Mouse (Mus musculus) ES-Bruce4 (cell line): ENCODE data around the gene Psmd12. TPM values are rescaled to one million over a fixed set of nuclear protein-coding genes. Genes with fewer than 3 reads are reported as not detected.

Experiments
- H3K27ac ChIP-seq: 2 replicates; pipeline ENCODE4 v1.5.1; 2012; ENCODE audit warnings: low read length, inconsistent platforms; ENCODE audit not compliant: insufficient read depth
- H3K27me3 ChIP-seq: 2 replicates; pipeline ENCODE4 v1.6.1; 2012; ENCODE audit warnings: mild to moderate bottlenecking, low read length, inconsistent platforms; ENCODE audit not compliant: control insufficient read depth, poor library complexity, insufficient read depth, severe bottlenecking
- H3K36me3 ChIP-seq: 2 replicates; pipeline ENCODE4 v1.6.1; 2012; ENCODE audit warnings: inconsistent platforms, mild to moderate bottlenecking, low read length, moderate library complexity; ENCODE audit not compliant: control insufficient read depth, poor library complexity, insufficient read depth, severe bottlenecking
- H3K4me1 ChIP-seq: one replicate; pipeline ENCODE4 v1.8.1; 2011; ENCODE audit warnings: low read length; ENCODE audit not compliant: control insufficient read depth, insufficient read depth
- H3K4me3 ChIP-seq: 2 replicates; pipeline ENCODE4 v1.5.1; 2011; ENCODE audit warnings: low read depth, mild to moderate bottlenecking, low read length
- H3K9ac ChIP-seq: 2 replicates; pipeline ENCODE4 v1.6.1; 2012; ENCODE audit warnings: low read depth, mild to moderate bottlenecking, inconsistent platforms; ENCODE audit not compliant: poor library complexity, severe bottlenecking
- H3K9me3 ChIP-seq: replicated peaks from 2 replicates; pipeline ENCODE4 v1.6.1; 2012; ENCODE audit warnings: mild to moderate bottlenecking, low read length, inconsistent platforms; ENCODE audit not compliant: control insufficient read depth, poor library complexity, insufficient read depth, severe bottlenecking
- CTCF ChIP-seq: IDR thresholded peaks from one replicate; pipeline ENCODE4 v1.8.1; 2011; ENCODE audit warnings: low read depth, low read length
- EP300 ChIP-seq: IDR thresholded peaks from 2 replicates; pipeline ENCODE4 v1.6.1; 2011; ENCODE audit warnings: low read depth, low read length; ENCODE audit not compliant: insufficient read depth
- POLR2A ChIP-seq: IDR thresholded peaks from one replicate; pipeline ENCODE4 v1.8.1; 2011; ENCODE audit warnings: low read length; ENCODE audit not compliant: insufficient read depth
- polyA plus RNA-seq: library from polyadenylated mRNA; stranded (reverse); fragments of >200 nt; gene quantifications from 2 replicates; pipeline ENCODE4 v1.2.4, GENCODE M21; 2011; ENCODE audit warnings: low read depth; ENCODE audit not compliant: missing spikeins, insufficient read depth, insufficient read length

The Psmd12 gene
- polyA plus RNA-seq, 1 experiment, result 167 TPM

DNA sequence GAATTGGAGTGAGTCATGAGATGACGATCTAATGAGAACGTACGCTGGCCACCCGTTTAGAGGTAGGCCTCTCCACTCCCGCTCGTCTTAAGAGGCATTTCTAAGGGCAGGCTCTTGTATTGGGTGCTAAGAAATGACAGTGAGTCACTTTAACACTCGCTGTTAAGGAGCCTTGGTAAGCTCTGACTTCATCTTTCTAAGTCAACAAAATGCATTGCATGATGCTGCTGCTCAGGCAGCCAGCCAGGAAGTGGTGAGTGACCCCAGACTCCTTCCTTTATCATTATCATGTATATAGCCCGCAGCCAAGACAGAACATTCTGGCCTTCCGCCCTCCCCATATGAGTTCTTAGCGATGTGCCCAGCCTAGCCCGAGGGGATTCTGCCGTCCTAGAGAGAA, 21.0 kb upstream of the Psmd12 start:
- Histone ChIP-seq H3K4me3 (no peak overlapping the region), H3K4me1 (peaks cover 4% of the 10 kb centered on the region), H3K9me3 (no peaks in the 10 kb centered on the region), H3K9ac (no peak overlapping the region), H3K27me3 (no peaks in the 10 kb centered on the region), H3K36me3 (no peaks in the 10 kb centered on the region), H3K27ac (peak overlapping the region; percentile 33)
- TF ChIP-seq EP300 (no peak), CTCF (no peak), POLR2A (no peak)

DNA sequence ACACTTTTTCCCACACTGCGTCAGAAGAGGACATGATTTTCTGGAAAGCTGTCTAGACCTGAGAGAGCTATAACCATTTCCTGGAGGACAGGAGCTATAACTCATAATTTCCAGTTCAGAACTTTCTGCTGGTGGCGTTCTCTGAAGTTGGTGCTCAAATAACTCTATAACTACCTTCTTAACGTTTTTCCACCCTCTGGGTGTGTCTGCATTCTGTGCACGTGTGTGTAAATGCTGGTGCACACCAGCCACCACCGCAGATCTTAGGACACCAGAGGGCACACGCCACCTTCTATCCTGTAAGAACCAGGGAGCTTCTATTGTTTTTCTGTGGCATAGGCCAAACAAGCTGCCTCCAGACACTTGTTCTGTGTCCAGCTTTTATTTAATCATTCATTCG, 20.3 kb upstream of the Psmd12 start:
- Histone ChIP-seq H3K4me3 (no peak overlapping the region), H3K27me3 (no peaks in the 10 kb centered on the region), H3K9me3 (no peaks in the 10 kb centered on the region), H3K9ac (no peak overlapping the region), H3K4me1 (peaks cover 3% of the 10 kb centered on the region), H3K27ac (0 out of 2 replicates have a peak overlapping the region, but pooled peaks have one; percentile 26), H3K36me3 (no peaks in the 10 kb centered on the region)
- TF ChIP-seq CTCF (no peak), POLR2A (no peak), EP300 (no peak)

DNA sequence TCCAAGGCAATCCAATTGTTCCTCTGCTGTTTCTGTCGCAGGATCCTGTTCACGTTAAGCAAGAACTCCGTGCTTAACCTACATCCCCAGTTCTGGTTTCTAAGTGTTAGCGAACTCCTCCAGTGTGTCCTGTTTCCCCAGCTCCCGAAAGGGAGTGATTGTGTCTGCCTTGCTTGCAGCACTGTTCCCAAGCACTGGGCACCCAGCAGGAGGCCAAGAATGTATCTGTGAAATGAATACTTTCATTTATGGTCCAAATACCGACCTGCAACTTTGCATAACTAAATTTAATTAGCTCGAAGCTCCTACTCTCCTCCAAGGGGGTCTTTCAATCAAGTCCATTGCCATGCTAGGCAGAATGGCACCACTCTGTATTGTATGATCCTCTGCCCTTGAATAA, 19.5 kb upstream of the Psmd12 start:
- Histone ChIP-seq H3K27ac (no peak overlapping the region), H3K9me3 (no peaks in the 10 kb centered on the region), H3K9ac (no peak overlapping the region), H3K4me1 (peaks cover 3% of the 10 kb centered on the region), H3K27me3 (no peaks in the 10 kb centered on the region), H3K4me3 (no peak overlapping the region), H3K36me3 (no peaks in the 10 kb centered on the region)
- TF ChIP-seq POLR2A (no peak), CTCF (no peak), EP300 (no peak)

DNA sequence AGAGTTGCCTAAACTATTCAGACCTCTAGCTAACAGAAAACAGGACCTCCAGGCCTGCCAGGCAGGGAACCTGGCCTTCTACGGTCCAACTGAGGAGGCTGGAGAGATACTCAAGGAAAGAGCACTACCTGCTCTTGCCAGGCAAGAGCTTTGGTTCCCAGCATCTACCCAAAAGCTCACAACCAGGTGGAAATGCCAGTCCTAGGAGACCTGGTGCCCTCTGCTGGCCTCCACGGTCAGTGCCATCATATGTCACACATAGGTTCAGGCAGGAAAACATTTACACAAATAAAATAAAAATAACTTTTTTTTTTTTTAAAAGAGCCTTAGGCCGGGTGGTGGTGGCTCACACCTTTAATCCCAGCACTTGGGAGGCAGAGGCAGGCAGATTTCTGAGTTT, 16.8 kb upstream of the Psmd12 start:
- Histone ChIP-seq H3K9me3 (no peaks in the 10 kb centered on the region), H3K4me1 (peaks cover 3% of the 10 kb centered on the region), H3K4me3 (no peak overlapping the region), H3K9ac (no peak overlapping the region), H3K27me3 (no peaks in the 10 kb centered on the region), H3K36me3 (no peaks in the 10 kb centered on the region), H3K27ac (no peak overlapping the region)
- TF ChIP-seq POLR2A (no peak), CTCF (peak; percentile 73), EP300 (no peak)

DNA sequence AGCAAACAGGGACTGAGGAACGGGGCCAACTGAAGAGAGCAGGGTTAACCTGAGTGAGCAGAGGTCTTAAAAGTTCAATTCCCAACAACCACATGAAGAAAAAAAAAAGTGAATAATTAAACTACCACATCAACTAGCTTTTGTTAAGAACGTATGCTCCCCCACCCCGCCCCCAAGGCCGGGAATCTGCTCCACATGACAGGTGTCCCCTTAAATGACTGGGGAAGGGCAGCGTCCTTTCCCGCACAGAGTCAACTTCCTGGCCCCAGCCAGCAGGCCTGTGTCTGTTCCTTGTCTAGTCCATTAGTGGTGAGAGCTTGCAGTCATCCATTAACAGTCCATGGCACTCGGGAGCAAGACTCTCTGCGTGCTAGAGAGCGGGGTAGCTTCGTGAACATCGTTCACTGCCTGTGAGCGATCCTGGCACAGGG, 16.0 kb upstream of the Psmd12 start:
- H3K27me3 ChIP-seq, result no peaks in the 10 kb centered on the region
- peak overlapping the region; percentile 4; the same call in 1 of the 2 replicates for H3K27ac ChIP-seq
- no peak for TF ChIP-seq POLR2A
- TF ChIP-seq EP300, result peak; percentile 49; the same call in 1 of the 2 replicates
- H3K9me3 ChIP-seq, result no peaks in the 10 kb centered on the region
- no peaks in the 10 kb centered on the region for H3K4me1 ChIP-seq
- peak overlapping the region; percentile 2; the same call in 1 of the 2 replicates for H3K4me3 ChIP-seq
- H3K9ac ChIP-seq, result no peak overlapping the region
- no peaks in the 10 kb centered on the region for H3K36me3 ChIP-seq

DNA sequence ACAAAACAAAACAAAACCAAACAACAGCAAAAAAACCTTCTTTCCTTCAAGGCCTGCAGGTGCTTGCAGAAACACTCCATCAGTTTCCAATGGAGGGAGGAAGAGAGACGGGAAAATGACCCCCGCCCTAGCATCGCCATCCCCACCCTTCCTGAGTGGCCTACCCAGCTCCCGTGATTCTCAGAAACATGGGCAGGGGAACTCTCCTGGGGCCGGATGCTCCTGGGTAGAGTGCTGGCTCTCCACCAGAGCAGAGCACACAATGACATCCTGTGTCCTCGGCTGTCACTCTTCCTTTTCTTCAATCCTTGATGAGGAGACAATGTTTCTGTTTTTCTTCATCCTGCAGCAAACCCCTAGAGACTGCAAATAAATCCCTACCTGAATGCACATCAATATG, 15.1 kb upstream of the Psmd12 start:
- H3K9me3 ChIP-seq, result no peaks in the 10 kb centered on the region
- H3K9ac ChIP-seq, result no peak overlapping the region
- no peak overlapping the region for H3K4me3 ChIP-seq
- no peaks in the 10 kb centered on the region for H3K4me1 ChIP-seq
- H3K27me3 ChIP-seq, result no peaks in the 10 kb centered on the region
- H3K36me3 ChIP-seq, result no peaks in the 10 kb centered on the region
- H3K27ac ChIP-seq, result no peak overlapping the region
- TF ChIP-seq POLR2A (no peak), CTCF (no peak), EP300 (no peak)
